Mouse (Mus musculus) MEL-GATA-1-ER (cell line): ENCODE results near the gene Fam57a.

ENCODE experiments used
- DNase-seq: peaks from one replicate; pipeline ENCODE4 v3.0.0-alpha.2; 2012; ENCODE audit warnings: low read depth; ENCODE audit errors: extremely low read depth

Fam57a gene

GRCm38 (mm10) chr11:76179495-76180145 is at the start of gene Fam57a, which contains the start of gene Vps53:
TSS of gene Fam57a (plus strand) at chr11:76179671.
TSS of gene Vps53 (minus strand) at chr11:76179647.
- peak; percentile 81 for DNase-seq

- DNase-seq: no peak
Observed at GRCm38 (mm10) chr11:76130859-76131258, 48.6 kb upstream of the Fam57a start.

- no peak for DNase-seq
Observed at GRCm38 (mm10) chr11:76135641-76136437, 43.6 kb upstream of the Fam57a start.

GRCm38 (mm10) chr11:76137996-76138395 is 41.5 kb upstream of the Fam57a start:
- no peak for DNase-seq

- no peak for DNase-seq
Observed at GRCm38 (mm10) chr11:76144386-76144785, 35.1 kb upstream of the Fam57a start.

- DNase-seq: no peak
Observed at GRCm38 (mm10) chr11:76145169-76145568, 34.3 kb upstream of the Fam57a start.

GRCm38 (mm10) chr11:76146187-76147010 is 33.1 kb upstream of the Fam57a start:
- DNase-seq: no peak

GRCm38 (mm10) chr11:76148055-76149008 is 31.1 kb upstream of the Fam57a start:
- no peak for DNase-seq

GRCm38 (mm10) chr11:76150980-76151379 is 28.5 kb upstream of the Fam57a start:
- DNase-seq: no peak

- DNase-seq: peak; percentile 67
Observed at GRCm38 (mm10) chr11:76153236-76153951, 26.1 kb upstream of the Fam57a start.

- no peak for DNase-seq
Observed at GRCm38 (mm10) chr11:76154200-76154599, 25.3 kb upstream of the Fam57a start.

GRCm38 (mm10) chr11:76154861-76155260 is 24.6 kb upstream of the Fam57a start:
- DNase-seq: no peak

- no peak for DNase-seq
Observed at GRCm38 (mm10) chr11:76158375-76158774, 21.1 kb upstream of the Fam57a start.

- no peak for DNase-seq
Observed at GRCm38 (mm10) chr11:76160251-76160650, 19.2 kb upstream of the Fam57a start.

- no peak for DNase-seq
Observed at GRCm38 (mm10) chr11:76166657-76167056, 12.8 kb upstream of the Fam57a start.

GRCm38 (mm10) chr11:76167079-76167765 is 12.2 kb upstream of the Fam57a start:
- DNase-seq: peak; percentile 54

- no peak for DNase-seq
Observed at GRCm38 (mm10) chr11:76168976-76169375, 10.5 kb upstream of the Fam57a start.

- no peak for DNase-seq
Observed at GRCm38 (mm10) chr11:76170207-76170606, 9.3 kb upstream of the Fam57a start.

GRCm38 (mm10) chr11:76178726-76179494 is 561 bp upstream of the Fam57a start:
- DNase-seq: peak; percentile 56
